ENCODE assay signal across 9 mouse cellular contexts in genomic region chr1:180312792-180313311, GRCm38 (mm10). TPM values are rescaled to one million over a fixed set of nuclear protein-coding genes. Genes with fewer than 3 reads are reported as not detected.
A peak's percentile ranks its signal among the peaks of the same experiment; 100 is the strongest.
DNase-seq lines count a peak whose midpoint lies in the region; ATAC-seq lines count a peak whose summit lies in the region.
"Had no signal": no experiment of that assay in that cellular context is flagged by ENCODE, and none has a peak within 500 bp of the region (broad histone marks: within the 10 kb centered on the region; RNA-seq: fewer than 3 reads in every experiment).

No protein-coding gene starts in this region.

- H3K9ac ChIP-seq in forebrain, embryonic 16.5 days (replicated peaks; ENCODE audit: low read depth, low read length), result no peak overlapping the region
- H3K9ac ChIP-seq in midbrain, embryonic 14.5 days (replicated peaks; ENCODE audit: low read length), result peak overlapping the region; percentile 36; the same call in 1 of the 2 replicates

- H3K4me3 ChIP-seq in forebrain, embryonic 16.5 days (replicated peaks; ENCODE audit: low read length), result peak overlapping the region; percentile 5; the same call in 1 of the 2 replicates
- peak overlapping the region; percentile 49; the same call in 1 of the 2 replicates for H3K4me3 ChIP-seq in hindbrain, embryonic 10.5 days
- H3K4me3 ChIP-seq in midbrain, embryonic 14.5 days (replicated peaks; ENCODE audit: low read depth, low read length), result no peak overlapping the region

- no peak overlapping the region for H3K27ac ChIP-seq in forebrain, embryonic 16.5 days (ENCODE audit: low read length)
- H3K27ac ChIP-seq in hindbrain, embryonic 10.5 days, result peak overlapping the region; percentile 78
- H3K27ac ChIP-seq in midbrain, embryonic 14.5 days (replicated peaks; ENCODE audit: low read depth, low read length), result peak overlapping the region; percentile 64
- H3K27ac ChIP-seq: macrophage had no signal

- DNase-seq in right cerebral cortex, postnatal 4 days, result peak; percentile 46
- no peak for DNase-seq in right cerebral cortex, postnatal 36 days (ENCODE audit: low spot score in 2 of 2)
- peak; percentile 52 for DNase-seq in cerebellum, adult 11-12 months
- DNase-seq in hindbrain, embryonic 10.5 days (ENCODE audit: low spot score), result peak; percentile 64
- peak; percentile 80 for DNase-seq in midbrain, embryonic 14.5 days
- no peak for DNase-seq in spleen, postnatal 4 days (ENCODE audit: low spot score in 2 of 2)
- no peak for DNase-seq in left cerebral cortex, postnatal 36 days (ENCODE audit: low spot score in 2 of 2)

- H3K36me3 ChIP-seq in forebrain, embryonic 16.5 days (ENCODE audit: control insufficient read depth, insufficient read depth), result no peaks in the 10 kb centered on the region
- H3K36me3 ChIP-seq in hindbrain, embryonic 10.5 days, result no peaks in the 10 kb centered on the region
- no peaks in the 10 kb centered on the region for H3K36me3 ChIP-seq in midbrain, embryonic 14.5 days (ENCODE audit: control insufficient read depth, insufficient read depth, low read length)

- peaks cover 17% of the 10 kb centered on the region for H3K4me1 ChIP-seq in forebrain, embryonic 16.5 days (replicated peaks; ENCODE audit: control insufficient read depth, insufficient read depth, low read length)
- peaks cover 29% of the 10 kb centered on the region for H3K4me1 ChIP-seq in hindbrain, embryonic 10.5 days (replicated peaks)
- H3K4me1 ChIP-seq in midbrain, embryonic 14.5 days (ENCODE audit: control insufficient read depth, insufficient read depth, low read length), result peaks cover 18% of the 10 kb centered on the region

- H3K4me2 ChIP-seq in forebrain, embryonic 16.5 days (ENCODE audit: low read length), result peak overlapping the region; percentile 48
- peak overlapping the region; percentile 59 for H3K4me2 ChIP-seq in midbrain, embryonic 14.5 days (ENCODE audit: low read length)

- 0 out of 2 replicates have a peak, but pooled peaks cover 3% of the 10 kb centered on the region for H3K27me3 ChIP-seq in forebrain, embryonic 16.5 days (replicated peaks; ENCODE audit: control insufficient read depth, insufficient read depth, low read length)
- peaks cover 7% of the 10 kb centered on the region; the same call in 1 of the 2 replicates for H3K27me3 ChIP-seq in hindbrain, embryonic 10.5 days (ENCODE audit: insufficient read depth, poor library complexity, severe bottlenecking)
- H3K27me3 ChIP-seq in midbrain, embryonic 14.5 days (ENCODE audit: control insufficient read depth, insufficient read depth, low read length), result no peaks in the 10 kb centered on the region

- ATAC-seq in forebrain, embryonic 16.5 days, result peak; percentile 70
- peak; percentile 53; the same call in 1 of the 2 replicates for ATAC-seq in midbrain, embryonic 14.5 days (ENCODE audit: low FRiP score, low TSS enrichment)

- intact Hi-C loops in left cerebral cortex, postnatal 36 days (cut with DNase I), result no loop called here

- no peaks in the 10 kb centered on the region for H3K9me3 ChIP-seq in forebrain, embryonic 16.5 days (ENCODE audit: control insufficient read depth, low read length)
- H3K9me3 ChIP-seq in hindbrain, embryonic 10.5 days, result no peaks in the 10 kb centered on the region
- H3K9me3 ChIP-seq in midbrain, embryonic 14.5 days (ENCODE audit: control insufficient read depth, low read length), result no peaks in the 10 kb centered on the region

- WGBS in forebrain, embryonic 16.5 days, result 15% methylated on average over 6 of the region's 6 CpGs
- 27% methylated on average over 6 of the region's 6 CpGs for WGBS in hindbrain, embryonic 10.5 days
- WGBS in midbrain, embryonic 14.5 days, result 25% methylated on average over 6 of the region's 6 CpGs

RNA-seq across cellular contexts. Expression of gene Itpkb, which starts 17.4 kb away (rescaled TPM):
- polyA plus RNA-seq in forebrain, embryonic 16.5 days (2015; fragmentation: Nextera tagmentation; extraction: Ambion mirVana), result 2.0 and 2.4 TPM in 2 replicates
- 3.7 and 4.2 TPM in 2 replicates for polyA plus RNA-seq in hindbrain, embryonic 10.5 days (2016; fragmentation: Nextera tagmentation; extraction: Ambion mirVana)
- polyA plus RNA-seq in midbrain, embryonic 14.5 days (2014; fragmentation: Nextera tagmentation; extraction: Ambion mirVana), result 1.8 and 1.9 TPM in 2 replicates
- total RNA-seq in left cerebral cortex, postnatal 36 days (2021), result 10 to 100 TPM; 13.4 to 19.0 TPM

RNA-seq across cellular contexts. Expression of gene Psen2, which starts 49.6 kb away (rescaled TPM):
- 11.5 and 14.7 TPM in 2 replicates for polyA plus RNA-seq in forebrain, embryonic 16.5 days (2015; fragmentation: Nextera tagmentation; extraction: Ambion mirVana)
- polyA plus RNA-seq in hindbrain, embryonic 10.5 days (2016; fragmentation: Nextera tagmentation; extraction: Ambion mirVana), result 6.8 and 8.3 TPM in 2 replicates
- 12.9 and 13.7 TPM in 2 replicates for polyA plus RNA-seq in midbrain, embryonic 14.5 days (2014; fragmentation: Nextera tagmentation; extraction: Ambion mirVana)
- 10 to 100 TPM; 19.3 to 20.0 TPM for total RNA-seq in left cerebral cortex, postnatal 36 days (2021)

Comparison
In these comparisons a context has a peak if more than half of its experiments do, and no peak if none do; other contexts are left out.
1. DNase-seq: peak in right cerebral cortex, postnatal 4 days (single experiment), cerebellum, adult 11-12 months (single experiment), hindbrain, embryonic 10.5 days (single experiment) and midbrain, embryonic 14.5 days (single experiment); none in right cerebral cortex, postnatal 36 days (0 of 2), spleen, postnatal 4 days (0 of 2) and left cerebral cortex, postnatal 36 days (0 of 2).